17 mouse cellular contexts compared by ENCODE assay signal in genomic region chr14:121653241-121653640, GRCm38 (mm10).
A peak's percentile ranks its signal among the peaks of the same experiment; 100 is the strongest.
DNase-seq lines count a peak whose midpoint lies in the region; ATAC-seq and TF ChIP-seq lines count a peak whose summit lies in the region.
"Had no signal": no experiment of that assay in that cellular context is flagged by ENCODE, and none has a peak within 500 bp of the region (broad histone marks: within the 10 kb centered on the region; RNA-seq: fewer than 3 reads in every experiment).

No protein-coding gene starts in this region.

- no peak for TF ChIP-seq POLR2A in cerebellum, adult 2 months (IDR thresholded peaks at IDR 0.05; ENCODE audit: borderline replicate concordance, insufficient read depth, low read length)

- intact Hi-C loops in heart, postnatal 14 days (cut with DNase I) = no loop called here

- WGBS in heart, embryonic 13.5 days = 61% methylated on average over 7 of the region's 7 CpGs
- WGBS in cerebellum, adult 2 months = 26% methylated on average over 7 of the region's 7 CpGs
- 48% methylated on average over 7 of the region's 7 CpGs for WGBS in heart, postnatal 0 days

- no peak overlapping the region for H3K9ac ChIP-seq in heart, embryonic 13.5 days
- H3K9ac ChIP-seq in heart, postnatal 0 days (replicated peaks; ENCODE audit: low read depth, low read length) = no peak overlapping the region
- H3K9ac ChIP-seq: embryonic facial prominence, embryonic 15.5 days; forebrain, embryonic 12.5 days; kidney, embryonic 15.5 days; limb, embryonic 13.5 days; liver, embryonic 15.5 days; stomach, embryonic 15.5 days had no signal

- H3K27me3 ChIP-seq in heart, embryonic 13.5 days (replicated peaks) = no peaks in the 10 kb centered on the region
- no peaks in the 10 kb centered on the region for H3K27me3 ChIP-seq in cerebellum, adult 2 months (ENCODE audit: control insufficient read depth, insufficient read depth, low read length)
- H3K27me3 ChIP-seq in heart, postnatal 0 days (ENCODE audit: control insufficient read depth, insufficient read depth, low read length) = no peaks in the 10 kb centered on the region
- H3K27me3 ChIP-seq: embryonic facial prominence, embryonic 15.5 days; forebrain, embryonic 12.5 days; liver, embryonic 15.5 days; stomach, embryonic 15.5 days had no signal

- no peak for TF ChIP-seq CTCF in cerebellum, adult 2 months (IDR thresholded peaks at IDR 0.05; ENCODE audit: borderline replicate concordance, insufficient read depth, low read depth, low read length)
- no peak for TF ChIP-seq CTCF in heart, postnatal 0 days (IDR thresholded peaks at IDR 0.05; ENCODE audit: low read depth)

- no peak overlapping the region for H3K4me3 ChIP-seq in heart, embryonic 13.5 days
- no peak overlapping the region for H3K4me3 ChIP-seq in cerebellum, adult 2 months (replicated peaks; ENCODE audit: insufficient read depth, low read depth, low read length)
- H3K4me3 ChIP-seq in heart, postnatal 0 days (ENCODE audit: low read depth, low read length) = no peak overlapping the region
- H3K4me3 ChIP-seq: embryonic facial prominence, embryonic 15.5 days; forebrain, embryonic 12.5 days; kidney, embryonic 15.5 days; layer of hippocampus, adult 2 months; limb, embryonic 13.5 days; liver, embryonic 15.5 days; midbrain, embryonic 10.5 days; stomach, embryonic 15.5 days had no signal

- peak overlapping the region; percentile 77 for H3K27ac ChIP-seq in heart, embryonic 13.5 days (replicated peaks)
- peak overlapping the region; percentile 40 for H3K27ac ChIP-seq in cerebellum, adult 2 months (ENCODE audit: insufficient read depth, low read length)
- no peak overlapping the region for H3K27ac ChIP-seq in heart, postnatal 0 days (ENCODE audit: low read depth)
- H3K27ac ChIP-seq: embryonic facial prominence, embryonic 15.5 days; forebrain, embryonic 12.5 days; hindbrain, postnatal 0 days; kidney, embryonic 15.5 days; layer of hippocampus, adult 2 months; limb, embryonic 13.5 days; liver, embryonic 15.5 days; midbrain, embryonic 10.5 days had no signal

- H3K4me1 ChIP-seq in heart, embryonic 13.5 days = peaks cover 40% of the 10 kb centered on the region
- peaks cover 18% of the 10 kb centered on the region for H3K4me1 ChIP-seq in cerebellum, adult 2 months (ENCODE audit: control insufficient read depth, insufficient read depth, low read length)
- H3K4me1 ChIP-seq in heart, postnatal 0 days (ENCODE audit: control insufficient read depth, insufficient read depth) = peaks cover 23% of the 10 kb centered on the region
- H3K4me1 ChIP-seq: forebrain, embryonic 12.5 days; liver, embryonic 15.5 days had no signal

- H3K9me3 ChIP-seq in heart, embryonic 13.5 days = no peaks in the 10 kb centered on the region
- H3K9me3 ChIP-seq in heart, postnatal 0 days (replicated peaks; ENCODE audit: control insufficient read depth, low read length) = no peaks in the 10 kb centered on the region
- H3K9me3 ChIP-seq: embryonic facial prominence, embryonic 15.5 days; forebrain, embryonic 12.5 days; kidney, embryonic 15.5 days; limb, embryonic 13.5 days; liver, embryonic 15.5 days; midbrain, embryonic 10.5 days; stomach, embryonic 15.5 days had no signal

- no peak for TF ChIP-seq EP300 in heart, postnatal 0 days (IDR thresholded peaks at IDR 0.05; ENCODE audit: low read depth)

- no peak for DNase-seq in heart, postnatal 14 days
- DNase-seq in brain, adult 2 months (ENCODE audit: low read depth, low spot score) = peak; percentile 95
- DNase-seq in cerebellum, adult 2 months = peak; percentile 90 to 94
- no peak for DNase-seq in heart, postnatal 0 days (ENCODE audit: low spot score)
- DNase-seq in kidney, postnatal 36 days = no peak
- DNase-seq in spleen, postnatal 4 days (ENCODE audit: low spot score in 2 of 2) = no peak
- DNase-seq: lung, postnatal 36 days had no signal

- no peak for ATAC-seq in heart, embryonic 13.5 days (ENCODE audit: extremely low read depth, insufficient number of reproducible peaks, low FRiP score, low TSS enrichment)
- 0 out of 2 replicates have a peak, but pooled peaks have one; percentile 21 for ATAC-seq in heart, postnatal 0 days (ENCODE audit: insufficient read depth, low read depth)

- peaks cover 11% of the 10 kb centered on the region; the same call in 1 of the 2 replicates for H3K36me3 ChIP-seq in heart, embryonic 13.5 days
- no peaks in the 10 kb centered on the region for H3K36me3 ChIP-seq in heart, postnatal 0 days (replicated peaks; ENCODE audit: control insufficient read depth, insufficient read depth, low read length)
- H3K36me3 ChIP-seq: embryonic facial prominence, embryonic 15.5 days; forebrain, embryonic 12.5 days; limb, embryonic 13.5 days; liver, embryonic 15.5 days; midbrain, embryonic 10.5 days had no signal

- peak overlapping the region; percentile 44; the same call in 1 of the 2 replicates for H3K4me2 ChIP-seq in heart, embryonic 13.5 days
- no peak overlapping the region for H3K4me2 ChIP-seq in heart, postnatal 0 days (ENCODE audit: low read depth, low read length)
- H3K4me2 ChIP-seq: embryonic facial prominence, embryonic 15.5 days; forebrain, embryonic 12.5 days; kidney, embryonic 15.5 days; limb, embryonic 13.5 days; liver, embryonic 15.5 days; stomach, embryonic 15.5 days had no signal

Comparison
In these comparisons a context has a peak if more than half of its experiments do, and no peak if none do; other contexts are left out.
1. DNase-seq: peak in brain, adult 2 months (single experiment) and cerebellum, adult 2 months (2 of 2); none in heart, postnatal 14 days (0 of 2), heart, postnatal 0 days (single experiment), kidney, postnatal 36 days (0 of 2) and spleen, postnatal 4 days (0 of 2).